Mouse (Mus musculus) lung, postnatal 36 days (tissue): ENCODE data around the gene Ovgp1.
"Not testable (repeated sequence)": the region's sequence is repeated elsewhere in the genome, so short reads cannot be mapped to it uniquely, and the experiment has no call there.

Experiments used
- DNase-seq: peaks from one replicate; pipeline ENCODE4 v3.0.0; 2022; ENCODE audit warnings: mixed read lengths

Gene Ovgp1

DNA sequence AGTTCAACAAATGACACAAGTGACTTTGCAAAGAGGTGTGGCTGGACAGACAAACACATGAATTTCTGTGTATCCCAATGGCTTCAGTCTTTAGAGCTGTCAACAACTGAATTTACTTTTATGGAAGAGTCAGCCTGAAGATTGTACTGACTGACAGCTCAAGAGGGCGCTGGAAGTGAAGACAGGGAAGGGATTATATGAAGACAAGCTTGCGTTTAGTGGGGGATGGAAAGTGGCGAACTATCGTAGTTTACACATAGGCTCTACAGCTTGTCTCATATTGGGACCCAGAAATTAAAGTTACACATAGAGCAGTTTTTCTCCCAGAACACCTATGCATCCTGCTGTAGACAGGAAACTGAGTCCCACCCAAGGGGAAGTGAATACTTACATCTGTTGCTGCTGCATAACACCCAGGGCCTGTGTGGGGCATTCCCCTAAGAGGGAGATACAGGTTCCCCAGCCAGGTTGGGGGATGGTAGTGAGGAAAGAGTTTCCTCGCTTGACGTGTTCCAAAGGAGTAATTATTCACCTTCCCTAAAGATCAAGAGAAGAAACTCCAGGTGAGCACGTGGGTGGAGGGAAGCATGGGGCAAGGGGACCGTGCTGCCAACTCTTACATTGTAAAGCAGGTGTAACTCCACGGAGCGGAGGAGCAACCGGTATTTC is 27.3 kb downstream of the Ovgp1 start:
- peak; percentile 5 for DNase-seq

DNA sequence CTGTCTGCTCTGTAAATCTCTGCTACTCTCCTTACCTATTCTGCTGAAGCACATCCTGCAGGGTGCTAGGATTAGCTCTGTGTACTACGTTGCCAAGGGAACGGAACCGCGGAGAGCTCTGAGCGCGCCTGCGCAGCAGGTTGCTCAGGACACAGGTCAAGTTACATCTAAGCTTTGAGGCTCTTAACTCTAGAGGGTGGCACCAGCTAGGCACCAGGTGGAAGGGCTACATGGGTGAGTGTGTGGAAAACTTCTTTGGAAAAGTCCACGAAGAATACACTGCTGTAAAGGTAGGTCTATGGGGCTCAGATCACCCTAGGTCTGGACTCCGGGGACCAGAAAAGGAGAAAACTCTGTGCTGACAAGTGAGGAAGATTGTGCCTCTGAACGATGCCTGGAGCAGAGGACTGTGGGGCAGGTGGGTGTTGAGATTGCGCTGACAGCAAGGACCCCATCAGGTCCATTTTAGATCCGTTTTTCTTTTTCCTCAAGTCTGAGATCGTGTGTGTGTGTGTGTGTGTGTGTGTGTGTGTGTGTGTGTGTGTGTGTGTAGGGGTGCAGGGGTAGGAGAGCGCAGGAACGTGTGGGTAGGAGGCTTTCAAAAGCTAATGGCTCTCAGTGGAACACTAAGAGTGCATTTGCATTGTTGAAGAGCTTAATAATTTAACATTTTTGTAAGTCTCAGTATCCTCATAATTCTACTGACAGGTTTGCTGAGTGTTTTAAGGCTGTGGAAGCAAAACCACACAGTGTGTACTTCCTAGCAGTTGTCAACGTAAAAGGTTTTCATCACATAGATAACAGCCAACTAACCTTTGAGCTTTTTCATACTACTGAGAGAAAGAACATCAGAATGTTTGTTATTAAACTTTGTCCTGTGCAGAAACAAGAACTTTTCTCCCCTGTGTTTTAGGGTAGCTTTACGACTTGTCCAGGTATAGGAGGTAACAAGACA is 28.2 kb downstream of the Ovgp1 start:
- peak; percentile 70 for DNase-seq

DNA sequence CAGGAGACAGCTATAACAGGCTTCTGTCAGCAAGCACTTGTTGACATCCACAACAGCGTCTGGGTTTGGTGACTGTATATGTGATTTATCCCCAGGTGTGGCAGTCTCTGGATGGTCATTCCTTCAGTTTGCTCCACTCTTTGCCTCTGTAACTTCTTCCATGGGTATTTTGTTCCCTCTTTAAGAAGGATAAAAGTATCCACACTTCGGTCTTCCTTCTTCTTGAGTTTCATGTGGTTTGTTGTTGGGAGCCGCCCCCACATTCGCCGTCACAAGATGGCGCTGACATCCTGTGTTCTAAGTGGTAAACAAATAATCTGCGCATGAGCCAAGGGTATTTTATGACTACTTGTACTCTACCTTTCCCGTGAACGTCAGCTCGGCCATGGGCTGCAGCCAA is 29.8 kb downstream of the Ovgp1 start:
- DNase-seq = not testable (repeated sequence)

DNA sequence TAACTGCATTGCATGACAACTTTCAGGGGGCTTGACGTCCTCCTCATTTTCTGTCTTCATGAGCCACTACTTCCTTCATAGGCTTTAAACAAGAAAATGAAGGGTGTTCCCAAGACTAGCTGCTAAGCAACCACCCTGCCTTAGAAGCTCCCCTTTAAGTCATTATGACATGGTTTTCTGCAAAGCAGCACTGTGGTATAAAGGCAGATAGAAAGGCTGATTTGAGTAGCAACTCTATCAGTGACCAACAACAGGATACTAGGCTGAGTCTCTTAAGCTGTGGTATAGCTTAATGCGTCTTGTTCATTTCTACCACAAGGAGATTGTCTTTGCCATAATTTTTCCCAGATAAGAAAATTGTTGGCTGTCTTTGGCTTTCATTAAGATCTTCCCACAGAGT is 41.0 kb downstream of the Ovgp1 start, which contains the start of gene Pifo:
Gene Pifo, minus strand, starts transcription at position 101 of the 400 bp plus-strand sequence.
- DNase-seq = no peak

DNA sequence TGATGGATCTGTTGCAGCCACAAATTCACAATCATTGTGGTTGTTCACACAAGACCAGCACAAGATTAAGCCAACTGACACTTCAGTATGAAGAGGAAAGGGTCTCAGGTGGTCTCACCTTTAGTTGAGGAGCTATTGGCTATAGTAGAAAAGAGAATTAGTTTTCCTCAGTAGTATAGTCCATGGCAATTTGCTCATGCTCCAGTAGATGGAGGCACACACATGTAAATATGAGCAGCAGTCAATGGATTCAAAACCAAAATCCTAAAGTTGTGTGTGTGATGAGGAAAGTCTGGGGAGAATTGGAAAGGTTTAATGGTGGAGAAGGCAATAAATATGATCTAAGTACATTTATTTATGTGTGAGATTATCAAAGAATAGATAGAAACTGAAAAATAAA is 48.3 kb downstream of the Ovgp1 start:
- peak; percentile 33 for DNase-seq

DNA sequence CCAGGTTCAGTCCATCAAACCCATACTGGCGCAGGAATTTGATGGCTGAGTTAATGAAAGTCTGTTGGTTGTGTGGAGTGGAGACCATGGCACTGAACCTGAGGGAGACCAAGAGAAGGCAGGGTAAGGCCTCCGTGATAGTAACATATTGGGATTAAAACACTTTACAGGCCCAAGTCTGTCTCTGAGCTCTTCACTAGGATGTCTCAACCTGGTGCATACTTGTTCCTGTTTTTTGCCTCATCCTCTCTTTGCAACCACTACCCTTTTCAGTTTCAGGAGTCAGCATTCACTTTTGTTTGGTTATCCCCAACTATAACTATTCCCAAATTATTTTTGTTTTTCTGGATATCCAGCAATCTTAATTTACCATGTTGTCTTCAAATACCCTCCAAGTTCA is 50.6 kb downstream of the Ovgp1 start:
- DNase-seq = no peak

DNA sequence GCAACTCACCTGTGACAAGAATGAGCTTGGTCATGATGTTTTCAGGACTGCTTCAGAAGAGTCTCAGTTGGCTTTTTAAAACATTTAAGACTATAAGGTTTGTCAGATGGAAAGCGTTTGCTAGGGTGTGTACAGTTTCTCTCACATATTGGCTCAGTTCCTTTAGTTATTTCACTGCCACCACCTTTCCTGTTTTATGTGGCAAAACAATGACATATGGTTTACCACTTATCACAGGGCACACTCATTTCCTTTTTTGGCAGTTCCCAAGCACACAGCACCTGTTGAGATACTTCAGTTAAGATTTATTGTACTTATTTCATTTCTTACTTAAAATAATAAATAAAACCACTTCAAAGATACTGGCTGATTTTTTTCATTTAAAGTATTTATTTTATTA is 59.3 kb downstream of the Ovgp1 start, which contains the start of gene Chil5:
Gene Chil5, minus strand, starts transcription at position 34 of the 400 bp plus-strand sequence.
- DNase-seq = no peak
